ENCODE assay signal across 10 mouse cellular contexts in genomic region chr6:116282546-116282945, GRCm38 (mm10). TPM values are rescaled to one million over a fixed set of nuclear protein-coding genes. Genes with fewer than 3 reads are reported as not detected.
DNase-seq lines count a peak whose midpoint lies in the region; ATAC-seq lines count a peak whose summit lies in the region.
"Had no signal": no experiment of that assay in that cellular context is flagged by ENCODE, and none has a peak within 500 bp of the region (broad histone marks: within the 10 kb centered on the region; RNA-seq: fewer than 3 reads in every experiment).

No protein-coding gene starts in this region.

- WGBS in heart, embryonic 10.5 days, result 49% methylated on average over 4 of the region's 4 CpGs
- 54% methylated on average over 4 of the region's 4 CpGs for WGBS in midbrain, embryonic 16.5 days

- no peak overlapping the region for H3K9ac ChIP-seq in midbrain, embryonic 16.5 days (ENCODE audit: low read depth, low read length)
- H3K9ac ChIP-seq: embryonic facial prominence, embryonic 15.5 days; heart, embryonic 13.5 days had no signal

- no peaks in the 10 kb centered on the region for H3K4me1 ChIP-seq in heart, embryonic 10.5 days
- no peaks in the 10 kb centered on the region for H3K4me1 ChIP-seq in midbrain, embryonic 16.5 days (ENCODE audit: control insufficient read depth, insufficient read depth, low read length)
- H3K4me1 ChIP-seq: embryonic facial prominence, embryonic 15.5 days; heart, embryonic 13.5 days had no signal

- no peak overlapping the region for H3K4me2 ChIP-seq in midbrain, embryonic 16.5 days (ENCODE audit: low read length)
- H3K4me2 ChIP-seq: embryonic facial prominence, embryonic 15.5 days; heart, embryonic 13.5 days had no signal

- H3K27me3 ChIP-seq in heart, embryonic 10.5 days (ENCODE audit: insufficient read depth, poor library complexity, severe bottlenecking), result no peaks in the 10 kb centered on the region
- H3K27me3 ChIP-seq in midbrain, embryonic 16.5 days (ENCODE audit: control insufficient read depth, insufficient read depth, low read depth, low read length), result no peaks in the 10 kb centered on the region
- H3K27me3 ChIP-seq: embryonic facial prominence, embryonic 15.5 days; heart, embryonic 13.5 days had no signal

- no peak overlapping the region for H3K27ac ChIP-seq in heart, embryonic 10.5 days
- H3K27ac ChIP-seq in midbrain, embryonic 16.5 days (ENCODE audit: low read length), result no peak overlapping the region
- H3K27ac ChIP-seq: embryonic facial prominence, embryonic 15.5 days; heart, embryonic 13.5 days had no signal

- no peak overlapping the region for H3K4me3 ChIP-seq in heart, embryonic 10.5 days
- H3K4me3 ChIP-seq in midbrain, embryonic 16.5 days (ENCODE audit: low read depth, low read length), result no peak overlapping the region
- H3K4me3 ChIP-seq: embryonic facial prominence, embryonic 15.5 days; heart, embryonic 13.5 days had no signal

- 0 out of 2 replicates have a peak, but pooled peaks cover 3% of the 10 kb centered on the region for H3K36me3 ChIP-seq in heart, embryonic 10.5 days
- H3K36me3 ChIP-seq in midbrain, embryonic 16.5 days (ENCODE audit: control insufficient read depth, insufficient read depth, low read length), result peaks cover 2% of the 10 kb centered on the region; the same call in 1 of the 2 replicates
- H3K36me3 ChIP-seq: embryonic facial prominence, embryonic 15.5 days had no signal

- ATAC-seq in megakaryocyte, adult 5-6 weeks (ENCODE audit: poor library complexity, severe bottlenecking), result peak; percentile 35; the same call in 1 of the 2 replicates
- ATAC-seq in midbrain, embryonic 16.5 days, result no peak

- DNase-seq in heart, adult 11 months, result peak; percentile 51
- no peak for DNase-seq in heart, embryonic 10.5 days (ENCODE audit: low spot score)
- peak; percentile 13 for DNase-seq in right cerebral cortex, postnatal 14 days
- DNase-seq in right cerebral cortex, postnatal 25 days, result no peak
- peak; percentile 31 to 42 for DNase-seq in thymus, postnatal 36 days
- no peak for DNase-seq in cerebellum, adult 11-12 months

- H3K9me3 ChIP-seq in heart, embryonic 10.5 days, result no peaks in the 10 kb centered on the region
- no peaks in the 10 kb centered on the region for H3K9me3 ChIP-seq in midbrain, embryonic 16.5 days (replicated peaks; ENCODE audit: control insufficient read depth, low read length, poor library complexity, severe bottlenecking)
- H3K9me3 ChIP-seq: embryonic facial prominence, embryonic 15.5 days; heart, embryonic 13.5 days had no signal

RNA-seq across cellular contexts. Expression of gene Zfand4, which starts 18.5 kb away (rescaled TPM):
- 3.5 and 4.1 TPM in 2 replicates for polyA plus RNA-seq in heart, embryonic 10.5 days (2016; fragmentation: Nextera tagmentation; extraction: Ambion mirVana)
- 23.6 and 25.9 TPM in 2 replicates for total RNA-seq in megakaryocyte, adult 5-6 weeks (2015)
- total RNA-seq in megakaryocyte, adult 5-6 weeks (2017), result 12.0 and 23.0 TPM in 2 replicates
- polyA plus RNA-seq in midbrain, embryonic 16.5 days (2015; fragmentation: Nextera tagmentation; extraction: Ambion mirVana), result 8.2 TPM in 2 replicates

RNA-seq across cellular contexts. Expression of gene March8, which starts 55.3 kb away (rescaled TPM):
- polyA plus RNA-seq in heart, embryonic 10.5 days (2016; fragmentation: Nextera tagmentation; extraction: Ambion mirVana), result 25.8 and 29.6 TPM in 2 replicates
- 4.7 and 8.4 TPM in 2 replicates for total RNA-seq in megakaryocyte, adult 5-6 weeks (2015)
- 15.1 and 15.2 TPM in 2 replicates for total RNA-seq in megakaryocyte, adult 5-6 weeks (2017)
- polyA plus RNA-seq in midbrain, embryonic 16.5 days (2015; fragmentation: Nextera tagmentation; extraction: Ambion mirVana), result 66.9 and 67.8 TPM in 2 replicates

Comparison
In these comparisons a context has a peak if more than half of its experiments do, and no peak if none do; other contexts are left out.
1. DNase-seq: peak in heart, adult 11 months (single experiment), right cerebral cortex, postnatal 14 days (single experiment) and thymus, postnatal 36 days (2 of 2); none in heart, embryonic 10.5 days (single experiment), right cerebral cortex, postnatal 25 days (single experiment) and cerebellum, adult 11-12 months (single experiment).